Mouse (Mus musculus): Measurements from ENCODE around the gene Mdp1. TPM values are rescaled to one million over a fixed set of nuclear protein-coding genes. Genes with fewer than 3 reads are reported as not detected.

Mdp1 gene
- polyA plus RNA-seq, 1 experiment from 2014 or later: 84.6 TPM

GRCm38 (mm10) chr14:55681160-55682117 is 21.1 kb upstream of the Mdp1 start, which contains the start of gene Tinf2:
Tinf2 (minus strand) TSS chr14:55681820.
- Histone ChIP-seq H3K27ac (ENCODE audit: low read length) (peak within 1 kb of the TSS; percentile 75), H3K4me2 (ENCODE audit: low read length) (peak within 1 kb of the TSS; percentile 96), H3K36me3 (ENCODE audit: control insufficient read depth, insufficient read depth, low read length) (peaks cover 9% of the 10 kb centered on the region), H3K9ac (ENCODE audit: low read depth, low read length) (peak within 1 kb of the TSS; percentile 74), H3K4me1 (ENCODE audit: control insufficient read depth, insufficient read depth, low read length) (peaks cover 10% of the 10 kb centered on the region), H3K27me3 (ENCODE audit: control insufficient read depth, insufficient read depth, low read depth, low read length) (no peaks in the 10 kb centered on the region), H3K9me3 (replicated peaks; ENCODE audit: control insufficient read depth, low read length, poor library complexity, severe bottlenecking) (no peaks in the 10 kb centered on the region), H3K4me3 (ENCODE audit: low read depth, low read length) (peak within 1 kb of the TSS; percentile 73)
- peak; percentile 98 for ATAC-seq
- WGBS: under 1% methylated on average over 66 of the region's 66 CpGs

GRCm38 (mm10) chr14:55677615-55678014 is 17.3 kb upstream of the Mdp1 start:
- Histone ChIP-seq H3K9ac (ENCODE audit: low read depth, low read length) (no peak overlapping the region), H3K27ac (ENCODE audit: low read length) (no peak overlapping the region), H3K9me3 (replicated peaks; ENCODE audit: control insufficient read depth, low read length, poor library complexity, severe bottlenecking) (no peaks in the 10 kb centered on the region), H3K4me3 (ENCODE audit: low read depth, low read length) (no peak overlapping the region), H3K27me3 (ENCODE audit: control insufficient read depth, insufficient read depth, low read depth, low read length) (no peaks in the 10 kb centered on the region), H3K4me1 (ENCODE audit: control insufficient read depth, insufficient read depth, low read length) (peaks cover 14% of the 10 kb centered on the region), H3K36me3 (ENCODE audit: control insufficient read depth, insufficient read depth, low read length) (peaks cover 14% of the 10 kb centered on the region), H3K4me2 (ENCODE audit: low read length) (no peak overlapping the region)
- WGBS: 91% methylated on average over 4 of the region's 4 CpGs
- no peak for ATAC-seq

- no peaks in the 10 kb centered on the region for H3K9me3 ChIP-seq (replicated peaks; ENCODE audit: control insufficient read depth, low read length, poor library complexity, severe bottlenecking)
- peak overlapping the region; percentile 85 for H3K4me3 ChIP-seq (ENCODE audit: low read depth, low read length)
- 80% methylated on average over 7 of the region's 7 CpGs for whole genome bisulfite sequencing
- ATAC-seq: no peak
- peak overlapping the region; percentile 85; the same call in 1 of the 2 replicates for H3K9ac ChIP-seq (ENCODE audit: low read depth, low read length)
- H3K4me1 ChIP-seq (ENCODE audit: control insufficient read depth, insufficient read depth, low read length): peaks cover 19% of the 10 kb centered on the region
- H3K27ac ChIP-seq (ENCODE audit: low read length): peak overlapping the region; percentile 90; the same call in 1 of the 2 replicates
- H3K4me2 ChIP-seq (ENCODE audit: low read length): peak overlapping the region; percentile 85
- no peaks in the 10 kb centered on the region for H3K27me3 ChIP-seq (ENCODE audit: control insufficient read depth, insufficient read depth, low read depth, low read length)
- H3K36me3 ChIP-seq (ENCODE audit: control insufficient read depth, insufficient read depth, low read length): peaks cover 11% of the 10 kb centered on the region
Observed at GRCm38 (mm10) chr14:55672741-55673060, 12.4 kb upstream of the Mdp1 start.

- Histone ChIP-seq H3K36me3 (ENCODE audit: control insufficient read depth, insufficient read depth, low read length) (peaks cover 8% of the 10 kb centered on the region), H3K4me1 (ENCODE audit: control insufficient read depth, insufficient read depth, low read length) (peaks cover 19% of the 10 kb centered on the region), H3K27me3 (ENCODE audit: control insufficient read depth, insufficient read depth, low read depth, low read length) (no peaks in the 10 kb centered on the region), H3K4me2 (ENCODE audit: low read length) (peak within 1 kb of the TSS; percentile 85), H3K4me3 (ENCODE audit: low read depth, low read length) (peak within 1 kb of the TSS; percentile 85), H3K9ac (ENCODE audit: low read depth, low read length) (peak within 1 kb of the TSS; percentile 85), H3K9me3 (replicated peaks; ENCODE audit: control insufficient read depth, low read length, poor library complexity, severe bottlenecking) (no peaks in the 10 kb centered on the region), H3K27ac (ENCODE audit: low read length) (peak within 1 kb of the TSS; percentile 90)
- 1% methylated on average over 38 of the region's 38 CpGs for WGBS
- ATAC-seq: peak; percentile 98
Observed at GRCm38 (mm10) chr14:55671833-55672740, 11.8 kb upstream of the Mdp1 start, which contains the start of the genes Gmpr2 and Nedd8. Gmpr2 (plus strand) TSS chr14:55671941. Nedd8 (minus strand) TSS chr14:55672124.

GRCm38 (mm10) chr14:55671486-55671832 is 11.2 kb upstream of the Mdp1 start:
- Histone ChIP-seq H3K27ac (ENCODE audit: low read length) (peak overlapping the region; percentile 90), H3K4me1 (ENCODE audit: control insufficient read depth, insufficient read depth, low read length) (peaks cover 19% of the 10 kb centered on the region), H3K9ac (ENCODE audit: low read depth, low read length) (peak overlapping the region; percentile 85), H3K4me2 (ENCODE audit: low read length) (peak overlapping the region; percentile 83), H3K36me3 (ENCODE audit: control insufficient read depth, insufficient read depth, low read length) (peaks cover 5% of the 10 kb centered on the region; the same call in 1 of the 2 replicates), H3K9me3 (replicated peaks; ENCODE audit: control insufficient read depth, low read length, poor library complexity, severe bottlenecking) (no peaks in the 10 kb centered on the region), H3K27me3 (ENCODE audit: control insufficient read depth, insufficient read depth, low read depth, low read length) (no peaks in the 10 kb centered on the region), H3K4me3 (ENCODE audit: low read depth, low read length) (peak overlapping the region; percentile 85)
- 0% methylated on average over 12 of the region's 12 CpGs for WGBS
- ATAC-seq: peak; percentile 81

GRCm38 (mm10) chr14:55660636-55661035 is 328 bp upstream of the Mdp1 start:
- ATAC-seq: peak; percentile 37; the same call in 1 of the 2 replicates
- H3K27ac ChIP-seq (ENCODE audit: low read length): no peak overlapping the region
- H3K4me3 ChIP-seq (ENCODE audit: low read depth, low read length): peak overlapping the region; percentile 52
- peaks cover 10% of the 10 kb centered on the region for H3K4me1 ChIP-seq (ENCODE audit: control insufficient read depth, insufficient read depth, low read length)
- peak overlapping the region; percentile 67 for H3K4me2 ChIP-seq (ENCODE audit: low read length)
- no peak overlapping the region for H3K9ac ChIP-seq (ENCODE audit: low read depth, low read length)
- H3K27me3 ChIP-seq (ENCODE audit: control insufficient read depth, insufficient read depth, low read depth, low read length): no peaks in the 10 kb centered on the region
- H3K36me3 ChIP-seq (ENCODE audit: control insufficient read depth, insufficient read depth, low read length): peaks cover 14% of the 10 kb centered on the region
- H3K9me3 ChIP-seq (replicated peaks; ENCODE audit: control insufficient read depth, low read length, poor library complexity, severe bottlenecking): no peaks in the 10 kb centered on the region
- 30% methylated on average over 2 of the region's 2 CpGs for WGBS

- Histone ChIP-seq H3K4me2 (ENCODE audit: low read length) (no peak overlapping the region), H3K4me1 (ENCODE audit: control insufficient read depth, insufficient read depth, low read length) (peaks cover 10% of the 10 kb centered on the region), H3K4me3 (ENCODE audit: low read depth, low read length) (no peak overlapping the region), H3K27me3 (ENCODE audit: control insufficient read depth, insufficient read depth, low read depth, low read length) (no peaks in the 10 kb centered on the region), H3K9me3 (replicated peaks; ENCODE audit: control insufficient read depth, low read length, poor library complexity, severe bottlenecking) (no peaks in the 10 kb centered on the region), H3K9ac (ENCODE audit: low read depth, low read length) (no peak overlapping the region), H3K36me3 (ENCODE audit: control insufficient read depth, insufficient read depth, low read length) (peaks cover 9% of the 10 kb centered on the region), H3K27ac (ENCODE audit: low read length) (no peak overlapping the region)
- 93% methylated on average over 5 of the region's 5 CpGs for WGBS
- no peak for ATAC-seq
Observed at GRCm38 (mm10) chr14:55658011-55658410, 2.3 kb downstream of the Mdp1 start.

- no peak for ATAC-seq
- Histone ChIP-seq H3K4me3 (ENCODE audit: low read depth, low read length) (no peak overlapping the region), H3K27ac (ENCODE audit: low read length) (no peak overlapping the region), H3K27me3 (ENCODE audit: control insufficient read depth, insufficient read depth, low read depth, low read length) (no peaks in the 10 kb centered on the region), H3K9ac (ENCODE audit: low read depth, low read length) (no peak overlapping the region), H3K4me1 (ENCODE audit: control insufficient read depth, insufficient read depth, low read length) (peaks cover 10% of the 10 kb centered on the region), H3K4me2 (ENCODE audit: low read length) (no peak overlapping the region), H3K9me3 (replicated peaks; ENCODE audit: control insufficient read depth, low read length, poor library complexity, severe bottlenecking) (no peaks in the 10 kb centered on the region), H3K36me3 (ENCODE audit: control insufficient read depth, insufficient read depth, low read length) (peaks cover 6% of the 10 kb centered on the region)
- WGBS: 87% methylated on average over 3 of the region's 3 CpGs
Observed at GRCm38 (mm10) chr14:55656935-55657334, 3.4 kb downstream of the Mdp1 start.

Measured in midbrain, embryonic 16.5 days (tissue).